Mouse (Mus musculus) spleen, adult 2 months (tissue): ENCODE data around the gene Gm20388.

ENCODE experiments used
- CTCF ChIP-seq: fragments of 200-500 bp; IDR thresholded peaks from 2 replicates; pipeline ENCODE4 v1.5.1; 2011; ENCODE audit warnings: mild to moderate bottlenecking, inconsistent platforms; ENCODE audit not compliant: insufficient read depth, insufficient read length, insufficient replicate concordance; ENCODE audit errors: extremely low read depth
- POLR2A ChIP-seq: fragments of 200-500 bp; IDR thresholded peaks from 2 replicates; pipeline ENCODE4 v1.6.1; 2011; ENCODE audit warnings: low read depth, low read length, inconsistent platforms

GRCm38 (mm10) chr8:120316707-120317106 is 406.1 kb downstream of the Gm20388 start:
- no peak for TF ChIP-seq POLR2A
- TF ChIP-seq CTCF: no peak
